Mouse (Mus musculus) CH12F3 (cell line): Measurements from ENCODE around the gene Gm29427.

ENCODE experiments used
- in situ Hi-C: fragments of 300-500 bp; cut with MboI; formaldehyde crosslinking; loops from 2 replicates; pipeline ENCODE4 v1.14.3; 2020; ENCODE audit warnings: low sequenced_read_pairs

The Gm29427 gene

GRCm38 (mm10) chr1:130732706-130733658, 17.4 kb upstream of the Gm29427 start:
- in situ Hi-C loops: no loop called here

GRCm38 (mm10) chr1:130731741-130732337, 16.2 kb upstream of the Gm29427 start, which contains the start of gene AA986860:
AA986860 (plus strand) TSS chr1:130731976.
- in situ Hi-C loops: no loop called here

- in situ Hi-C loops: no loop called here
Observed at GRCm38 (mm10) chr1:130729153-130729552, 13.6 kb upstream of the Gm29427 start, which contains the start of gene Pfkfb2. Pfkfb2 (minus strand) TSS chr1:130729253.

GRCm38 (mm10) chr1:130728708-130729107, 13.1 kb upstream of the Gm29427 start:
- in situ Hi-C loops: no loop called here

- in situ Hi-C loops: no loop called here
Observed at GRCm38 (mm10) chr1:130728070-130728469, 12.5 kb upstream of the Gm29427 start.

GRCm38 (mm10) chr1:130726396-130726795, 10.8 kb upstream of the Gm29427 start:
- in situ Hi-C loops: no loop called here

GRCm38 (mm10) chr1:130724206-130724605, 8.6 kb upstream of the Gm29427 start:
- in situ Hi-C loops: no loop called here

GRCm38 (mm10) chr1:130717291-130717871, 1.8 kb upstream of the Gm29427 start, which contains the start of gene Yod1:
Yod1 (plus strand) TSS chr1:130717327.
- in situ Hi-C loops: no loop called here

GRCm38 (mm10) chr1:130716513-130717290, 1.1 kb upstream of the Gm29427 start:
- in situ Hi-C loops: no loop called here

- in situ Hi-C loops: no loop called here
Observed at GRCm38 (mm10) chr1:130716218-130716512, 566 bp upstream of the Gm29427 start.

GRCm38 (mm10) chr1:130714046-130714445, 1.6 kb downstream of the Gm29427 start:
- in situ Hi-C loops: no loop called here

- in situ Hi-C loops: no loop called here
Observed at GRCm38 (mm10) chr1:130710283-130711080, 5.1 kb downstream of the Gm29427 start.

GRCm38 (mm10) chr1:130703613-130704012, 12.0 kb downstream of the Gm29427 start:
- in situ Hi-C loops: no loop called here

- in situ Hi-C loops: no loop called here
Observed at GRCm38 (mm10) chr1:130701976-130702375, 13.6 kb downstream of the Gm29427 start.

- in situ Hi-C loops: loop anchor here (25.0 kb wide), 2 partner anchors 262 to 362 kb away; no protein-coding TSS in a partner anchor
Observed at GRCm38 (mm10) chr1:130699937-130700633, 15.5 kb downstream of the Gm29427 start.

GRCm38 (mm10) chr1:130698601-130699000, 17.0 kb downstream of the Gm29427 start:
- in situ Hi-C loops: loop anchor here (25.0 kb wide), 2 partner anchors 264 to 364 kb away; no protein-coding TSS in a partner anchor

GRCm38 (mm10) chr1:130683905-130684304, 31.7 kb downstream of the Gm29427 start:
- in situ Hi-C loops: loop anchor here (25.0 kb wide), 2 partner anchors 278 to 378 kb away; no protein-coding TSS in a partner anchor

- in situ Hi-C loops: loop anchor here (25.0 kb wide), 2 partner anchors 280 to 380 kb away; no protein-coding TSS in a partner anchor
Observed at GRCm38 (mm10) chr1:130681656-130682413, 33.8 kb downstream of the Gm29427 start.
